Mouse (Mus musculus) limb, embryonic 10.5 days (tissue): ENCODE measurements at regions not wholly inside any gene's neighbourhood (a gene's known extent, or its start where the extent isn't known, plus 50 kb on each side); places are given as distances from the start of the nearest gene placed in this dataset.
"Not testable (repeated sequence)": the region's sequence is repeated elsewhere in the genome, so short reads cannot be mapped to it uniquely, and the experiment has no call there.

Experiments
- DNase-seq: peaks from one replicate; pipeline ENCODE4 v3.0.0-alpha.2; 2017; ENCODE audit warnings: low spot score
- H3K27ac ChIP-seq: fragments of 300-500 bp; sonication (generic); 2 replicates; pipeline ENCODE4 v1.5.1; 2016; ENCODE audit warnings: mild to moderate bottlenecking
- H3K27me3 ChIP-seq: fragments of 300-500 bp; sonication (generic); 2 replicates; pipeline ENCODE4 v1.6.1; 2016; ENCODE audit warnings: low read depth, mild to moderate bottlenecking; ENCODE audit not compliant: poor library complexity, severe bottlenecking
- H3K36me3 ChIP-seq: fragments of 300-500 bp; sonication (generic); 2 replicates; pipeline ENCODE4 v1.6.1; 2016; ENCODE audit warnings: mild to moderate bottlenecking, moderate library complexity
- H3K4me1 ChIP-seq: fragments of 300-500 bp; sonication (generic); 2 replicates; pipeline ENCODE4 v1.6.1; 2016
- H3K4me3 ChIP-seq: fragments of 300-500 bp; sonication (generic); 2 replicates; pipeline ENCODE4 v1.5.1; 2016; ENCODE audit warnings: mild to moderate bottlenecking, moderate library complexity
- H3K9me3 ChIP-seq: fragments of 300-500 bp; sonication (generic); replicated peaks from 2 replicates; pipeline ENCODE4 v1.6.1; 2016; ENCODE audit warnings: mild to moderate bottlenecking
- WGBS: fragments of 180-500 bp; shearing (Covaris S2); methylation state at CpG from one replicate; pipeline ENCODE4 v1.1.7; 2016; 5-methylcytosine and 5-hydroxymethylcytosine counted together

DNA sequence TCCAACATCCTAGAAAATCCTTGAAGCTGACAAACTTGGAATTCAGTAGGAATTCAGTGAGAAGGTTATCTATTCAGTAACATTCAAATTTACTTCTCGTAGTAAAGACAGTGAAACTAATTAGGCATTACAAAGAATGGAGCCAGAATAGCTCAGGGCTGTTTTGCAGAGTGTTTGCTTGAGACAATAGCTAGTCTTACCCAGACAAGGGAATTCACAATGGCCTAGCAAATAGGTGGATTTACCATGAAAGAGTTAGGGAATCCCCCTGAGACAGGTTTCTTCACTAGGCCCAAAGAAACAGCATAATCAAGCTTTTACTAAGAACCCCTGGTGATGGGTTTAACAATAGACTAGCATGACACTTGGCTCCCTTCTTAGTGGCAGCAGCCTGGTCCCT, 699.2 kb upstream of the Dmd start:
- not testable (repeated sequence) for DNase-seq, H3K27ac ChIP-seq, H3K36me3 ChIP-seq, H3K4me1 ChIP-seq, H3K4me3 ChIP-seq, H3K9me3 ChIP-seq, H3K27me3 ChIP-seq
- WGBS, result 76% methylated on average over 1 of the region's 1 CpGs

DNA sequence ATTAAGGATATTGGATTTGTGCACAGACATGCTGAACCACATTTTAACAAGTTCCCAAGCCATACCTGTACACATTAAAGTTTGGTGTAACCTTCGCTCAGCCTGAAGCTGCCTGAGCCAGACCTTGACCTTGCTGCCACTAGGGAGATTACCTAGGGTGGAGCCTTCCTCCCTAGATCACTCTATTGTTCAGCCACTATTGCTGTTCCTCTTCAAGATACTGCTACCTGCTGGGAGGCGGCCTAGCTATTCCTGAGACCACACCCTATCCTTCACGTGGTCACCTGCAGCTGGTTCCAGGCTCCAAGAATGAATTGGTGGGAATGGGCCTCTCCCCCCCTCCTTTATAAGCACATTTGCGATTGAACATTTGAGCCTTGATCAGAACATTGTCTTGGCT, 666.3 kb upstream of the Dmd start:
- not testable (repeated sequence) for DNase-seq, H3K9me3 ChIP-seq, H3K36me3 ChIP-seq, H3K4me1 ChIP-seq, H3K27ac ChIP-seq, H3K27me3 ChIP-seq, H3K4me3 ChIP-seq
- WGBS, result 73% methylated on average over 4 of the region's 4 CpGs

DNA sequence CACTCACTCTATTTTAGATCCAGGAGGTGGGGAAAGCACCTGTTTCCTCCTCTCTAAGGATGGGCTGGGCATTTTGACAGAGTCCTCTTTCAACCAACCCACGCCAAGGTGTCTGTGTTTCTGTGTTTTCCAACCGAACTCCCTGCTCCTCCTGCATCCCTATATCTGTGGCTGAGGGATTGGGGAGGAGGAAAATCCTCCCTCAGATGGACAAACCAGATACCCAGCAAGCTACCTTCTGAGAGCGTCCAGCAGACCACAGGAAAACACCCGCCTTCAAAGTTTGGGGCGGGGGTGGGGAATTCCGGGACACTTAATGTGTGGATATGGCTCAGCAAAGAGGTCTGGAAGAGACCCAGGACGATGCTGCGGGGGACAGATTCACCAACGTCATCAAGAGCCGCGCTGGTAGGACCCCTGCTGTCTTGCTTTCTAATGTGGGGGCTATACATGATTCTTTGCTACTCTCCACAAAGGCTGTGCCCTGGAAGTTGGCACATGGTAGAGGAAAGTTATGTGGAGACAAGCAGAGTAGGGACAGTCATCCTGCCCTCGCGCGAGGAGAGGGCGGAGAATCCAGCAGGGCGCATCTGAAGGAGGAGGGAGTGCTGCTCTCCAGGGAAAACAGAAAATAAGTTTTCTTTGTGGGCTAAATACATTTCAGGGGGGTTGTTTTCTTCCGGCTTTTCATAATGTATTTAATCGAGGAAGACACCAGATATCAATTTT, 637.7 kb upstream of the Dmd start:
- DNase-seq, result peak; percentile 26
- WGBS, result 25% methylated on average over 18 of the region's 18 CpGs
- Histone ChIP-seq H3K4me1 (no peaks in the 10 kb centered on the region), H3K36me3 (no peaks in the 10 kb centered on the region), H3K9me3 (no peaks in the 10 kb centered on the region), H3K27me3 (no peaks in the 10 kb centered on the region), H3K4me3 (peak overlapping the region; percentile 25; the same call in 1 of the 2 replicates), H3K27ac (no peak overlapping the region)
